Mouse (Mus musculus) stomach, postnatal 0 days (tissue): ENCODE data around the gene 1700016D06Rik. TPM values are rescaled to one million over a fixed set of nuclear protein-coding genes. Genes with fewer than 3 reads are reported as not detected.

ENCODE experiments used
- ATAC-seq: fragments of 200-750 bp; cut with Nextera tagmentation; 2 replicates; pipeline ENCODE4 v1.8.0; 2017; ENCODE audit not compliant: low FRiP score, low TSS enrichment
- DNase-seq: peaks from one replicate; pipeline ENCODE4 v3.0.0-alpha.2; 2016; ENCODE audit warnings: low spot score
- H3K27ac ChIP-seq: fragments of 300-500 bp; sonication (generic); replicated peaks from 2 replicates; pipeline ENCODE4 v1.5.1; 2014; ENCODE audit warnings: mild to moderate bottlenecking, control low read depth
- H3K27me3 ChIP-seq: fragments of 300-500 bp; sonication (generic); 2 replicates; pipeline ENCODE4 v1.6.1; 2014; ENCODE audit warnings: low read length; ENCODE audit not compliant: control insufficient read depth, insufficient read depth
- H3K36me3 ChIP-seq: fragments of 300-500 bp; sonication (generic); 2 replicates; pipeline ENCODE4 v1.6.1; 2014; ENCODE audit warnings: low read length, mixed read lengths; ENCODE audit not compliant: control insufficient read depth, insufficient read depth
- H3K4me1 ChIP-seq: fragments of 300-500 bp; sonication (generic); replicated peaks from 2 replicates; pipeline ENCODE4 v1.6.1; 2014; ENCODE audit warnings: antibody characterized with exemption; ENCODE audit not compliant: control insufficient read depth, insufficient read depth
- H3K4me2 ChIP-seq: fragments of 300-500 bp; sonication (generic); replicated peaks from 2 replicates; pipeline ENCODE4 v1.6.1; 2014; ENCODE audit warnings: low read depth, mild to moderate bottlenecking, control low read depth, moderate library complexity
- H3K4me3 ChIP-seq: fragments of 300-500 bp; sonication (generic); 2 replicates; pipeline ENCODE4 v1.5.1; 2014; ENCODE audit warnings: low read depth, low read length, control low read depth
- H3K9ac ChIP-seq: fragments of 300-500 bp; sonication (generic); 2 replicates; pipeline ENCODE4 v1.6.1; 2014; ENCODE audit warnings: mild to moderate bottlenecking, low read length, control low read depth, mixed read lengths
- H3K9me3 ChIP-seq: fragments of 300-500 bp; sonication (generic); 2 replicates; pipeline ENCODE4 v1.6.1; 2016; ENCODE audit warnings: low read length; ENCODE audit not compliant: control insufficient read depth
- CTCF ChIP-seq: IDR thresholded peaks from 2 replicates; pipeline ENCODE4 v1.5.1; 2016; ENCODE audit warnings: antibody characterized with exemption, low read depth, mild to moderate bottlenecking, moderate library complexity
- EP300 ChIP-seq: optimal IDR thresholded peaks from 2 replicates; pipeline ENCODE3; 2016; ENCODE audit warnings: antibody characterized with exemption
- whole genome bisulfite sequencing: fragments of 180-500 bp; shearing (Covaris S2); extraction: QIAGEN DNeasy Blood & Tissue Kit; methylation state at CpG from one replicate; pipeline ENCODE4 v1.1.7; 2014; 5-methylcytosine and 5-hydroxymethylcytosine counted together
- polyA plus RNA-seq: library from polyadenylated mRNA; unstranded; fragments of >200 nt; fragmentation: Nextera tagmentation; extraction: Ambion mirVana; gene quantifications from 2 replicates; pipeline ENCODE4 v1.2.1, GENCODE M21; 2015

1700016D06Rik gene
- polyA plus RNA-seq, 1 experiment from 2014 or later: not detected

DNA sequence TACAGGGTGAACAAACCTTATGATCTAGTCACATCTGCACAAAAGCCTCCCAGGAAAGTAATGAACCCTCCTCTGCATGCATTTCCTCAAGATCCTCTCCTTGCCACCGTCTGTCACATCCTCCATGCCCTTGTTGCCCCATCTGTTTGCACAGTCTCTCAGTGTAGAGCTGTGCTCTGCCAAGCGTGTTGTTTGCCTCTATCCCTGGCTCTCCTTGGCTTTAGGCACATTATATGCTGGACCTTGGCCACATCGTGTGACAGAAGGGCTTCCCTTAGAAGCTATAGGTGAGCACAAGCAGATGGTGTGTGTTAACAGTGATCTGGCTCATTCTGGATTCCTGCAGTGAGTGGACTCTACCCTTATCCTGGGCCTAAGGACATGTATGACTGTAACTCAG, 38.9 kb downstream of the 1700016D06Rik start:
- no peaks in the 10 kb centered on the region for H3K27me3 ChIP-seq
- no peak overlapping the region for H3K4me3 ChIP-seq
- WGBS: 76% methylated on average over 3 of the region's 3 CpGs
- no peaks in the 10 kb centered on the region for H3K9me3 ChIP-seq
- no peaks in the 10 kb centered on the region for H3K4me1 ChIP-seq
- H3K9ac ChIP-seq: no peak overlapping the region
- TF ChIP-seq EP300: no peak
- no peak for TF ChIP-seq CTCF
- no peak overlapping the region for H3K4me2 ChIP-seq
- DNase-seq: no peak
- H3K36me3 ChIP-seq: no peaks in the 10 kb centered on the region
- no peak overlapping the region for H3K27ac ChIP-seq
- ATAC-seq: no peak

- no peak for TF ChIP-seq EP300
- no peak for TF ChIP-seq CTCF
- Histone ChIP-seq H3K4me2 (no peak overlapping the region), H3K9me3 (no peaks in the 10 kb centered on the region), H3K27me3 (no peaks in the 10 kb centered on the region), H3K4me1 (no peaks in the 10 kb centered on the region), H3K27ac (no peak overlapping the region), H3K4me3 (no peak overlapping the region), H3K36me3 (no peaks in the 10 kb centered on the region), H3K9ac (no peak overlapping the region)
- WGBS: 87% methylated on average over 5 of the region's 5 CpGs
- DNase-seq (no peak), ATAC-seq (no peak)
Observed at GRCm38 (mm10) chr8:11650021-11650420, 50.8 kb downstream of the 1700016D06Rik start.

- WGBS: 57% methylated on average over 2 of the region's 2 CpGs
- peak; percentile 40 for DNase-seq
Observed at GRCm38 (mm10) chr8:11643123-11643522, 57.7 kb downstream of the 1700016D06Rik start.

DNA sequence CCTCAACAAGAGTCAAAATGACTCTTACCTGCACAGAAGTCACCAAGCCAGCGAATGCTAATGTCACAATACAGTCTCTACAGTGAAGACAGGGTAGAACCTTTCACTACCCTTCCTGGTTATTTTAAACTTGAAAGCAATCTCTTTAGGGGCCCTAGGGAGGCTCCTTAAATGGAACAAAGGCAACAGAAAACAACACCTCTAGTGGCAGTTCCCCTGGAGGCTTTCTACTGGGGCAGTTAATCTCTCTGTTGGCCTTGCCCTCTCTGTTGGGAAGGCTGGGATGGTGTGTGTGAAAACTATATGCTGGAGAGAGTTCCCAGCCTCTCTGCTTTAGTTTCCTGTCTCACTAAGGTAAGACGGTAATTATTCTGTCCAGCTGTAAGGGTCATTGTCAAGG, 60.3 kb downstream of the 1700016D06Rik start:
- H3K36me3 ChIP-seq: no peaks in the 10 kb centered on the region
- WGBS: 51% methylated on average over 2 of the region's 2 CpGs
- no peak overlapping the region for H3K4me3 ChIP-seq
- no peak overlapping the region for H3K4me2 ChIP-seq
- no peaks in the 10 kb centered on the region for H3K4me1 ChIP-seq
- no peak for TF ChIP-seq CTCF
- no peak for TF ChIP-seq EP300
- H3K9me3 ChIP-seq: no peaks in the 10 kb centered on the region
- DNase-seq (no peak), ATAC-seq (no peak)
- no peak overlapping the region for H3K27ac ChIP-seq
- H3K27me3 ChIP-seq: no peaks in the 10 kb centered on the region
- H3K9ac ChIP-seq: no peak overlapping the region

More at GRCm38 (mm10) chr8:11643123-11643522, 57.7 kb downstream of the 1700016D06Rik start:
- no peak overlapping the region for H3K9ac ChIP-seq
- no peaks in the 10 kb centered on the region for H3K4me1 ChIP-seq
- H3K27me3 ChIP-seq: no peaks in the 10 kb centered on the region
- H3K4me2 ChIP-seq: no peak overlapping the region
- H3K4me3 ChIP-seq: no peak overlapping the region
- no peaks in the 10 kb centered on the region for H3K36me3 ChIP-seq
- no peak overlapping the region for H3K27ac ChIP-seq
- no peaks in the 10 kb centered on the region for H3K9me3 ChIP-seq
- no peak for TF ChIP-seq CTCF
- TF ChIP-seq EP300: no peak
- ATAC-seq: no peak

GRCm38 (mm10) chr8:11637531-11637930, 63.3 kb downstream of the 1700016D06Rik start:
- Histone ChIP-seq H3K4me1 (no peaks in the 10 kb centered on the region; the same call in 1 of the 2 replicates), H3K27ac (no peak overlapping the region), H3K9ac (no peak overlapping the region), H3K9me3 (no peaks in the 10 kb centered on the region), H3K4me2 (no peak overlapping the region), H3K36me3 (no peaks in the 10 kb centered on the region), H3K4me3 (no peak overlapping the region), H3K27me3 (no peaks in the 10 kb centered on the region)
- no peak for ATAC-seq
- DNase-seq: no peak
- no peak for TF ChIP-seq CTCF
- whole genome bisulfite sequencing: 87% methylated on average over 7 of the region's 7 CpGs

GRCm38 (mm10) chr8:11636324-11637057, 64.4 kb downstream of the 1700016D06Rik start:
- peak overlapping the region; percentile 84 for H3K9ac ChIP-seq
- WGBS: 5% methylated on average over 30 of the region's 30 CpGs

More at GRCm38 (mm10) chr8:11636324-11637057, 64.4 kb downstream of the 1700016D06Rik start:
- H3K4me3 ChIP-seq: peak overlapping the region; percentile 98
- DNase-seq: peak; percentile 88
- TF ChIP-seq EP300: no peak
- no peak for TF ChIP-seq CTCF
- peak overlapping the region; percentile 97 for H3K27ac ChIP-seq
- H3K4me2 ChIP-seq: peak overlapping the region; percentile 94
- H3K36me3 ChIP-seq: no peaks in the 10 kb centered on the region
- no peaks in the 10 kb centered on the region for H3K9me3 ChIP-seq
- H3K4me1 ChIP-seq: no peaks in the 10 kb centered on the region; the same call in 1 of the 2 replicates
- no peaks in the 10 kb centered on the region for H3K27me3 ChIP-seq
- peak; percentile 78 for ATAC-seq
